Mouse (Mus musculus) MEL (cell line): ENCODE results near the gene Acad11. TPM values are rescaled to one million over a fixed set of nuclear protein-coding genes. Genes with fewer than 3 reads are reported as not detected.

ENCODE experiments used
- DNase-seq: peaks from one replicate; pipeline ENCODE4 v3.0.0; 2011; ENCODE audit warnings: low read depth, low spot score
- H3K27ac ChIP-seq: 2 replicates; pipeline ENCODE4 v1.5.1; 2012; ENCODE audit warnings: low read depth, mild to moderate bottlenecking, control low read depth, low read length, moderate library complexity; ENCODE audit not compliant: control insufficient read depth
- H3K27me3 ChIP-seq, 2 experiments: fragments of 150-350 bp in 1 of 2; sonication (generic) in 1 of 2; 2 replicates each; pipeline ENCODE4 v1.6.1; 2012; ENCODE audit warnings: low read length in 2 of 2, mild to moderate bottlenecking in 2 of 2, improper control_type of control experiment in 1 of 2, moderate library complexity in 1 of 2; ENCODE audit not compliant: insufficient read depth in 2 of 2, control insufficient read depth in 1 of 2
- H3K36me3 ChIP-seq, 2 experiments: 2 replicates each; pipeline ENCODE4 v1.6.1; 2012 to 2014; ENCODE audit warnings: low read length in 2 of 2, improper control_type of control experiment in 1 of 2, inconsistent platforms in 1 of 2, mild to moderate bottlenecking in 1 of 2; ENCODE audit not compliant: insufficient read depth in 2 of 2, control insufficient read depth in 1 of 2
- H3K4me1 ChIP-seq, 2 experiments: fragments of 150-350 bp in 1 of 2; sonication (generic) in 1 of 2; 2 replicates each; pipeline ENCODE4 v1.6.1; 2012; ENCODE audit warnings: low read length in 2 of 2, improper control_type of control experiment in 1 of 2, mild to moderate bottlenecking in 1 of 2; ENCODE audit not compliant: insufficient read depth in 2 of 2, control insufficient read depth in 1 of 2
- H3K4me3 ChIP-seq, 2 experiments: fragments of 150-350 bp in 1 of 2; sonication (generic) in 1 of 2; 2 replicates each; pipeline ENCODE4 v1.5.1; 2012; ENCODE audit warnings: low read depth in 2 of 2, low read length in 2 of 2, mild to moderate bottlenecking in 2 of 2, moderate library complexity in 2 of 2, control low read depth in 1 of 2, improper control_type of control experiment in 1 of 2; ENCODE audit not compliant: control insufficient read depth in 1 of 2, insufficient read depth in 1 of 2
- H3K79me2 ChIP-seq: 2 replicates; pipeline ENCODE4 v1.6.1; 2012; ENCODE audit warnings: mild to moderate bottlenecking, low read length, moderate library complexity; ENCODE audit not compliant: control insufficient read depth, poor library complexity, insufficient read depth
- H3K9ac ChIP-seq: 2 replicates; pipeline ENCODE4 v1.6.1; 2012; ENCODE audit warnings: low read depth, mild to moderate bottlenecking, control low read depth, low read length, moderate library complexity; ENCODE audit not compliant: control insufficient read depth, poor library complexity, severe bottlenecking
- H3K9me3 ChIP-seq: fragments of 150-350 bp; sonication (generic); replicated peaks from 2 replicates; pipeline ENCODE4 v1.6.1; 2012; ENCODE audit warnings: mild to moderate bottlenecking, low read length, improper control_type of control experiment, moderate library complexity; ENCODE audit not compliant: insufficient read depth
- BHLHE40 ChIP-seq: IDR thresholded peaks from 2 replicates; pipeline ENCODE4 v1.6.1; 2012; ENCODE audit warnings: low read depth, mild to moderate bottlenecking, inconsistent platforms, low read length, improper control_type of control experiment, borderline replicate concordance
- CHD1 ChIP-seq: IDR thresholded peaks from 2 replicates; pipeline ENCODE4 v1.6.1; 2012; ENCODE audit warnings: low read depth, mild to moderate bottlenecking, inconsistent platforms, low read length, improper control_type of control experiment
- CHD2 ChIP-seq: IDR thresholded peaks from 2 replicates; pipeline ENCODE4 v1.6.1; 2011; ENCODE audit warnings: low read length, improper control_type of control experiment
- ETS1 ChIP-seq: IDR thresholded peaks from 2 replicates; pipeline ENCODE4 v1.6.1; 2012; ENCODE audit warnings: low read depth, mild to moderate bottlenecking, inconsistent platforms, low read length, improper control_type of control experiment, moderate library complexity
- GATA1 ChIP-seq: IDR thresholded peaks from 2 replicates; pipeline ENCODE4 v1.6.1; 2011; ENCODE audit warnings: low read depth, low read length, improper control_type of control experiment
- HCFC1 ChIP-seq: IDR thresholded peaks from 2 replicates; pipeline ENCODE4 v1.6.1; 2012; ENCODE audit warnings: low read depth, mild to moderate bottlenecking, inconsistent platforms, low read length, improper control_type of control experiment, moderate library complexity
- MYB ChIP-seq: IDR thresholded peaks from 2 replicates; pipeline ENCODE4 v1.6.1; 2011; ENCODE audit warnings: mild to moderate bottlenecking, low read depth, low read length, improper control_type of control experiment
- MYC ChIP-seq: IDR thresholded peaks from 2 replicates; pipeline ENCODE4 v1.6.1; 2011; ENCODE audit warnings: low read depth, mild to moderate bottlenecking, low read length, improper control_type of control experiment, moderate library complexity
- POLR2AphosphoS2 ChIP-seq: IDR thresholded peaks from 2 replicates; pipeline ENCODE4 v1.6.1; 2011; ENCODE audit warnings: low read length, improper control_type of control experiment
- SIN3A ChIP-seq: IDR thresholded peaks from 2 replicates; pipeline ENCODE4 v1.6.1; 2012; ENCODE audit warnings: low read length, improper control_type of control experiment, inconsistent platforms
- SMC3 ChIP-seq: IDR thresholded peaks from 2 replicates; pipeline ENCODE4 v1.6.1; 2011; ENCODE audit warnings: low read depth, low read length, improper control_type of control experiment
- TAL1 ChIP-seq: IDR thresholded peaks from 2 replicates; pipeline ENCODE4 v1.6.1; 2012; ENCODE audit warnings: mild to moderate bottlenecking, inconsistent platforms, low read length, moderate library complexity, mixed read lengths
- TBP ChIP-seq: IDR thresholded peaks from 2 replicates; pipeline ENCODE4 v1.8.0; 2011; ENCODE audit warnings: low read depth, low read length, improper control_type of control experiment
- TCF12 ChIP-seq: IDR thresholded peaks from 2 replicates; pipeline ENCODE4 v1.6.1; 2014; ENCODE audit warnings: low read depth, mild to moderate bottlenecking, inconsistent platforms, low read length, improper control_type of control experiment, moderate library complexity
- UBTF ChIP-seq: IDR thresholded peaks from 2 replicates; pipeline ENCODE4 v1.6.1; 2012; ENCODE audit warnings: low read depth, mild to moderate bottlenecking, inconsistent platforms, low read length, improper control_type of control experiment, moderate library complexity, borderline replicate concordance; ENCODE audit not compliant: insufficient read depth
- ZMIZ1 ChIP-seq: IDR thresholded peaks from 2 replicates; pipeline ENCODE4 v1.6.1; 2012; ENCODE audit warnings: low read depth, mild to moderate bottlenecking, inconsistent platforms, low read length, improper control_type of control experiment, moderate library complexity
- polyA plus RNA-seq, 2 experiments: library from polyadenylated mRNA; stranded (reverse) in 1 of 2; unstranded in 1 of 2; fragments of >175 nt in 1 of 2; fragments of >200 nt in 1 of 2; gene quantifications; 2 replicates each; pipeline versions ENCODE4 v1.2.1 to v1.2.4; 2012; ENCODE audit warnings: low replicate concordance in 2 of 2, low read depth in 1 of 2; ENCODE audit not compliant: insufficient read length in 2 of 2, insufficient read depth in 1 of 2, missing spikeins in 1 of 2
- total RNA-seq: library from RNA; depleted of rRNA; stranded (reverse); fragments of 300-350 nt; gene quantifications from 2 replicates; pipeline ENCODE4 v1.2.3, GENCODE M21; 2012

Gene Acad11
- total and polyA plus RNA-seq, 3 experiments = 14.2 to 16.0 TPM; not detected in 1

- H3K9ac ChIP-seq = no peak overlapping the region
- H3K4me3 ChIP-seq = no peak overlapping the region
- no peaks in the 10 kb centered on the region for H3K4me1 ChIP-seq
- TF ChIP-seq MYB (no peak), TCF12 (no peak)
- DNase-seq = no peak
- no peaks in the 10 kb centered on the region for H3K79me2 ChIP-seq
- H3K27me3 ChIP-seq = no peaks in the 10 kb centered on the region
- no peaks in the 10 kb centered on the region for H3K9me3 ChIP-seq
- H3K27ac ChIP-seq = no peak overlapping the region
- H3K36me3 ChIP-seq = no peaks in the 10 kb centered on the region
Measured at GRCm38 (mm10) chr9:104099060-104099459, 35.9 kb downstream of the Acad11 start.

GRCm38 (mm10) chr9:104100822-104101221, 37.6 kb downstream of the Acad11 start:
- Histone ChIP-seq H3K27ac (no peak overlapping the region), H3K9ac (no peak overlapping the region), H3K79me2 (no peaks in the 10 kb centered on the region), H3K4me1 (no peaks in the 10 kb centered on the region), H3K4me3 (no peak overlapping the region), H3K36me3 (no peaks in the 10 kb centered on the region), H3K9me3 (no peaks in the 10 kb centered on the region), H3K27me3 (no peaks in the 10 kb centered on the region)
- no peak for DNase-seq
- no peak for TF ChIP-seq GATA1

GRCm38 (mm10) chr9:104101458-104101857, 38.3 kb downstream of the Acad11 start:
- Histone ChIP-seq H3K4me3 (no peak overlapping the region), H3K9me3 (no peaks in the 10 kb centered on the region), H3K79me2 (no peaks in the 10 kb centered on the region), H3K9ac (no peak overlapping the region)
- TF ChIP-seq TAL1 = no peak
- no peak for TF ChIP-seq MYC
- TF ChIP-seq SIN3A = no peak
- TF ChIP-seq CHD2 = no peak
- TF ChIP-seq BHLHE40 = no peak
- no peak for TF ChIP-seq HCFC1
- no peak for TF ChIP-seq ZMIZ1
- no peak for TF ChIP-seq CHD1
- TF ChIP-seq UBTF = no peak
- no peak for TF ChIP-seq ETS1
- no peak for TF ChIP-seq TBP
- TF ChIP-seq SMC3 = no peak
- no peak for TF ChIP-seq POLR2AphosphoS2
- TF ChIP-seq, all 39 proteins: peak for 0
- no peaks in the 10 kb centered on the region for H3K4me1 ChIP-seq
- no peaks in the 10 kb centered on the region for H3K27me3 ChIP-seq
- no peaks in the 10 kb centered on the region for H3K36me3 ChIP-seq
- no peak for DNase-seq
- no peak overlapping the region for H3K27ac ChIP-seq
